Mouse (Mus musculus) C2C12 (cell line): ENCODE measurements around the gene Fancc. TPM values are rescaled to one million over a fixed set of nuclear protein-coding genes. Genes with fewer than 3 reads are reported as not detected.

Experiments used
- H3K27me3 ChIP-seq: one replicate; pipeline ENCODE4 v1.6.1; 2011; ENCODE audit not compliant: control insufficient read depth, insufficient read depth, insufficient read length
- H3K36me3 ChIP-seq: one replicate; pipeline ENCODE4 v1.6.1; 2011; ENCODE audit not compliant: control insufficient read depth, insufficient read depth
- H3K4me3 ChIP-seq: one replicate; pipeline ENCODE4 v1.5.1; 2011; ENCODE audit warnings: mild to moderate bottlenecking, control low read depth; ENCODE audit not compliant: poor library complexity, insufficient read depth, severe bottlenecking
- H3K79me2 ChIP-seq: one replicate; pipeline ENCODE4 v1.6.1; 2011; ENCODE audit not compliant: control insufficient read depth, insufficient read depth
- H3K79me3 ChIP-seq: one replicate; pipeline ENCODE4 v1.6.1; 2011; ENCODE audit warnings: low read depth, control low read depth
- H3ac ChIP-seq: one replicate; pipeline ENCODE3; 2011; ENCODE audit warnings: low read depth; ENCODE audit not compliant: control insufficient read depth, insufficient read length
- CEBPB ChIP-seq: IDR thresholded peaks from one replicate; pipeline ENCODE4 v1.6.1; 2011; ENCODE audit warnings: low read depth, mild to moderate bottlenecking, control low read depth, moderate library complexity
- CTCF ChIP-seq: IDR thresholded peaks from one replicate; pipeline ENCODE4 v1.5.1; 2011; ENCODE audit not compliant: control insufficient read depth, insufficient read depth, insufficient read length
- FOSL1 ChIP-seq: IDR thresholded peaks from one replicate; pipeline ENCODE4 v1.8.0; 2011; ENCODE audit warnings: mild to moderate bottlenecking, low read length; ENCODE audit not compliant: poor library complexity, insufficient read depth, severe bottlenecking
- MAX ChIP-seq: IDR thresholded peaks from one replicate; pipeline ENCODE4 v1.6.1; 2011; ENCODE audit warnings: mild to moderate bottlenecking, control low read depth
- MYOD1 ChIP-seq: IDR thresholded peaks from one replicate; pipeline ENCODE4 v1.6.1; 2011; ENCODE audit warnings: low read depth; ENCODE audit not compliant: control insufficient read depth, insufficient read length
- MYOG ChIP-seq: IDR thresholded peaks from one replicate; pipeline ENCODE4 v1.6.1; 2011; ENCODE audit not compliant: control insufficient read depth, insufficient read length; ENCODE audit errors: extremely low read depth
- USF1 ChIP-seq: IDR thresholded peaks from one replicate; pipeline ENCODE4 v1.6.1; 2011; ENCODE audit warnings: low read depth, mild to moderate bottlenecking, control low read depth, moderate library complexity
- long read RNA-seq, 2 experiments: library from polyadenylated mRNA; unstranded; transcript quantifications; one replicate each; pipeline ENCODE4 v2.0.0; 2019 to 2020
- polyA plus RNA-seq: library from polyadenylated mRNA; unstranded; fragments of >200 nt; fragmentation: generic; extraction: Trizol; gene quantifications from one replicate; pipeline ENCODE4 v1.2.1, GENCODE M21; 2012; ENCODE audit warnings: missing spikeins

The Fancc gene
- polyA plus RNA-seq = 9.3 TPM
- long read RNA-seq, experiment 1, transcript Fancc-214 (15 exons, 3,111 nt) = major isoform, 5 of 15 reads
- long read RNA-seq, experiment 1, partial matches to known transcripts = 3 of 15 reads
- long read RNA-seq, experiment 1, other reads (novel, unspliced or antisense) = 6 of 15 reads
- long read RNA-seq, experiment 2, transcript Fancc-202 (14 exons, 2,288 nt) = minor isoform, 11 of 81 reads
- long read RNA-seq, experiment 2, transcript Fancc-214 (15 exons, 3,111 nt) = major isoform, 39 of 81 reads
- long read RNA-seq, experiment 2, partial matches to known transcripts = 5 of 81 reads
- long read RNA-seq, experiment 2, other reads (novel, unspliced or antisense) = 26 of 81 reads

- Histone ChIP-seq H3K27me3 (no peaks in the 10 kb centered on the region), H3K79me3 (no peaks in the 10 kb centered on the region), H3ac (no peak within 1 kb of the TSS), H3K36me3 (no peaks in the 10 kb centered on the region), H3K79me2 (no peaks in the 10 kb centered on the region), H3K4me3 (no peak within 1 kb of the TSS)
- TF ChIP-seq CEBPB (no peak), MYOG (no peak), USF1 (no peak), MAX (no peak), CTCF (no peak), MYOD1 (no peak)
These were observed at the start of gene Fancc for GRCm38 (mm10) chr13:63496646-63497582. Fancc (minus strand) TSS chr13:63497278.

- H3K79me2 ChIP-seq = peaks cover 7% of the 10 kb centered on the region
- H3K36me3 ChIP-seq = peaks cover 24% of the 10 kb centered on the region
- no peak overlapping the region for H3K4me3 ChIP-seq
- no peaks in the 10 kb centered on the region for H3K27me3 ChIP-seq
- no peak overlapping the region for H3ac ChIP-seq
- H3K79me3 ChIP-seq = no peaks in the 10 kb centered on the region
- no peak for TF ChIP-seq USF1
- TF ChIP-seq MAX = no peak
- no peak for TF ChIP-seq FOSL1
These were observed 48.2 kb upstream of the Fancc start for GRCm38 (mm10) chr13:63545291-63545690.

- Histone ChIP-seq H3K79me3 (no peaks in the 10 kb centered on the region), H3ac (no peak overlapping the region), H3K36me3 (peaks cover 27% of the 10 kb centered on the region), H3K27me3 (no peaks in the 10 kb centered on the region), H3K79me2 (peaks cover 7% of the 10 kb centered on the region), H3K4me3 (no peak overlapping the region)
- no peak for TF ChIP-seq CTCF
- TF ChIP-seq MAX = no peak
- no peak for TF ChIP-seq MYOD1
- no peak for TF ChIP-seq CEBPB
- no peak for TF ChIP-seq FOSL1
- no peak for TF ChIP-seq USF1
- TF ChIP-seq MYOG = no peak
These were observed 47.8 kb upstream of the Fancc start for GRCm38 (mm10) chr13:63544967-63545253.

GRCm38 (mm10) chr13:63544119-63544966 lies 47.3 kb upstream of the Fancc start:
- no peaks in the 10 kb centered on the region for H3K27me3 ChIP-seq
- no peak overlapping the region for H3ac ChIP-seq
- TF ChIP-seq FOSL1 (no peak), CTCF (no peak), MYOG (no peak), USF1 (no peak), MYOD1 (no peak), MAX (no peak), CEBPB (no peak)
- H3K79me2 ChIP-seq = peaks cover 7% of the 10 kb centered on the region
- no peak overlapping the region for H3K4me3 ChIP-seq
- peaks cover 32% of the 10 kb centered on the region for H3K36me3 ChIP-seq
- no peaks in the 10 kb centered on the region for H3K79me3 ChIP-seq

GRCm38 (mm10) chr13:63543459-63543858 lies 46.4 kb upstream of the Fancc start:
- Histone ChIP-seq H3ac (no peak overlapping the region), H3K79me3 (no peaks in the 10 kb centered on the region), H3K79me2 (peaks cover 5% of the 10 kb centered on the region), H3K4me3 (no peak overlapping the region), H3K36me3 (peaks cover 40% of the 10 kb centered on the region), H3K27me3 (no peaks in the 10 kb centered on the region)
- TF ChIP-seq MYOG (no peak), CEBPB (no peak), FOSL1 (no peak), USF1 (no peak), MYOD1 (no peak), MAX (no peak), CTCF (no peak)
